Mouse (Mus musculus) A20 (cell line): Measurements from ENCODE around the gene Gm11437.
A peak's percentile ranks its signal among the peaks of the same experiment; 100 is the strongest.

Experiments
- DNase-seq: peaks from one replicate; pipeline ENCODE4 v3.0.0-alpha.2; 2011; ENCODE audit warnings: low read depth, low spot score

Gm11437 gene

GRCm38 (mm10) chr11:84167046-84167526 lies at the start of gene Gm11437:
Gm11437 (minus strand) TSS chr11:84167476.
- no peak for DNase-seq

- no peak for DNase-seq
Observed at GRCm38 (mm10) chr11:84210876-84211275, 43.6 kb upstream of the Gm11437 start.

GRCm38 (mm10) chr11:84205776-84206175 lies 38.5 kb upstream of the Gm11437 start:
- no peak for DNase-seq

- no peak for DNase-seq
Observed at GRCm38 (mm10) chr11:84197607-84198402, 30.5 kb upstream of the Gm11437 start.

GRCm38 (mm10) chr11:84194751-84195150 lies 27.5 kb upstream of the Gm11437 start:
- no peak for DNase-seq

- no peak for DNase-seq
Observed at GRCm38 (mm10) chr11:84193249-84193648, 26.0 kb upstream of the Gm11437 start.

GRCm38 (mm10) chr11:84190581-84191233 lies 23.4 kb upstream of the Gm11437 start:
- no peak for DNase-seq

- DNase-seq, result no peak
Observed at GRCm38 (mm10) chr11:84188530-84188929, 21.3 kb upstream of the Gm11437 start.

GRCm38 (mm10) chr11:84181286-84181685 lies 14.0 kb upstream of the Gm11437 start:
- DNase-seq, result no peak

- DNase-seq, result peak; percentile 88
Observed at GRCm38 (mm10) chr11:84179954-84180598, 12.8 kb upstream of the Gm11437 start.

GRCm38 (mm10) chr11:84179226-84179953 lies 12.1 kb upstream of the Gm11437 start:
- DNase-seq, result peak; percentile 99

- DNase-seq, result no peak
Observed at GRCm38 (mm10) chr11:84178571-84178970, 11.3 kb upstream of the Gm11437 start.

- no peak for DNase-seq
Observed at GRCm38 (mm10) chr11:84172539-84173435, 5.5 kb upstream of the Gm11437 start.

GRCm38 (mm10) chr11:84168701-84169288 lies 1.5 kb upstream of the Gm11437 start:
- DNase-seq, result peak; percentile 54

GRCm38 (mm10) chr11:84164561-84164960 lies 2.7 kb downstream of the Gm11437 start:
- DNase-seq, result no peak

GRCm38 (mm10) chr11:84164123-84164522 lies 3.2 kb downstream of the Gm11437 start:
- no peak for DNase-seq

- DNase-seq, result no peak
Observed at GRCm38 (mm10) chr11:84156535-84157262, 10.6 kb downstream of the Gm11437 start.

- peak; percentile 70 for DNase-seq
Observed at GRCm38 (mm10) chr11:84150884-84151283, 16.4 kb downstream of the Gm11437 start.

GRCm38 (mm10) chr11:84146081-84146480 lies 21.2 kb downstream of the Gm11437 start:
- DNase-seq, result no peak
